Mouse (Mus musculus): Measurements from ENCODE around the gene Lgsn. TPM values are rescaled to one million over a fixed set of nuclear protein-coding genes. Genes with fewer than 3 reads are reported as not detected.
A peak's percentile ranks its signal among the peaks of the same experiment; 100 is the strongest.

The Lgsn gene
- polyA plus RNA-seq, 1 experiment from 2014 or later, result not detected

- DNase-seq (ENCODE audit: low spot score), result no peak
- Histone ChIP-seq H3K9me3 (replicated peaks) (no peaks in the 10 kb centered on the region), H3K4me3 (no peak overlapping the region), H3K27ac (no peak overlapping the region), H3K4me1 (no peaks in the 10 kb centered on the region), H3K36me3 (no peaks in the 10 kb centered on the region), H3K27me3 (ENCODE audit: low read depth, poor library complexity, severe bottlenecking) (no peaks in the 10 kb centered on the region)
- whole genome bisulfite sequencing, result 89% methylated on average over 3 of the region's 3 CpGs
These were observed 800 bp upstream of the Lgsn start for GRCm38 (mm10) chr1:31175401-31175800.

GRCm38 (mm10) chr1:31178264-31178663 lies 2.1 kb downstream of the Lgsn start:
- H3K27ac ChIP-seq, result no peak overlapping the region
- WGBS, result 86% methylated on average over 1 of the region's 1 CpGs
- H3K9me3 ChIP-seq (replicated peaks), result no peaks in the 10 kb centered on the region
- H3K4me1 ChIP-seq, result no peaks in the 10 kb centered on the region
- no peak for DNase-seq (ENCODE audit: low spot score)
- H3K4me3 ChIP-seq, result no peak overlapping the region
- no peaks in the 10 kb centered on the region for H3K27me3 ChIP-seq (ENCODE audit: low read depth, poor library complexity, severe bottlenecking)
- no peaks in the 10 kb centered on the region for H3K36me3 ChIP-seq

GRCm38 (mm10) chr1:31190237-31190866 lies 14.2 kb downstream of the Lgsn start:
- Histone ChIP-seq H3K4me1 (no peaks in the 10 kb centered on the region), H3K27me3 (ENCODE audit: low read depth, poor library complexity, severe bottlenecking) (no peaks in the 10 kb centered on the region), H3K27ac (no peak overlapping the region), H3K4me3 (no peak overlapping the region), H3K9me3 (replicated peaks) (no peaks in the 10 kb centered on the region), H3K36me3 (no peaks in the 10 kb centered on the region)
- no peak for DNase-seq (ENCODE audit: low spot score)
- 87% methylated on average over 10 of the region's 10 CpGs for WGBS

- no peak overlapping the region for H3K4me3 ChIP-seq
- no peaks in the 10 kb centered on the region for H3K9me3 ChIP-seq (replicated peaks)
- no peaks in the 10 kb centered on the region for H3K36me3 ChIP-seq
- 95% methylated on average over 1 of the region's 1 CpGs for WGBS
- no peak for DNase-seq (ENCODE audit: low spot score)
- H3K4me1 ChIP-seq, result no peaks in the 10 kb centered on the region
- no peak overlapping the region for H3K27ac ChIP-seq
- no peaks in the 10 kb centered on the region for H3K27me3 ChIP-seq (ENCODE audit: low read depth, poor library complexity, severe bottlenecking)
These were observed 19.4 kb downstream of the Lgsn start for GRCm38 (mm10) chr1:31195633-31196032.

- Histone ChIP-seq H3K27ac (no peak overlapping the region), H3K4me3 (no peak overlapping the region), H3K4me1 (no peaks in the 10 kb centered on the region), H3K36me3 (no peaks in the 10 kb centered on the region), H3K9me3 (replicated peaks) (no peaks in the 10 kb centered on the region), H3K27me3 (ENCODE audit: low read depth, poor library complexity, severe bottlenecking) (no peaks in the 10 kb centered on the region)
- DNase-seq (ENCODE audit: low spot score), result no peak
- 93% methylated on average over 3 of the region's 3 CpGs for WGBS
These were observed 20.8 kb downstream of the Lgsn start for GRCm38 (mm10) chr1:31196959-31197358.

GRCm38 (mm10) chr1:31203771-31204170 lies 27.6 kb downstream of the Lgsn start:
- H3K9me3 ChIP-seq (replicated peaks), result no peaks in the 10 kb centered on the region
- no peaks in the 10 kb centered on the region for H3K36me3 ChIP-seq
- no peaks in the 10 kb centered on the region for H3K27me3 ChIP-seq (ENCODE audit: low read depth, poor library complexity, severe bottlenecking)
- no peak for DNase-seq (ENCODE audit: low spot score)
- H3K4me3 ChIP-seq, result no peak overlapping the region
- no peak overlapping the region for H3K27ac ChIP-seq
- WGBS, result 93% methylated on average over 10 of the region's 10 CpGs
- H3K4me1 ChIP-seq, result no peaks in the 10 kb centered on the region

- Histone ChIP-seq H3K36me3 (no peaks in the 10 kb centered on the region), H3K27ac (no peak overlapping the region)
These were observed 29.1 kb downstream of the Lgsn start for GRCm38 (mm10) chr1:31205346-31205745.

GRCm38 (mm10) chr1:31205770-31206169 lies 29.6 kb downstream of the Lgsn start:
- H3K27ac ChIP-seq, result no peak overlapping the region
- no peak for DNase-seq (ENCODE audit: low spot score)
- H3K36me3 ChIP-seq, result no peaks in the 10 kb centered on the region
- WGBS, result 92% methylated on average over 3 of the region's 3 CpGs
- H3K9me3 ChIP-seq (replicated peaks), result no peaks in the 10 kb centered on the region
- no peaks in the 10 kb centered on the region for H3K27me3 ChIP-seq (ENCODE audit: low read depth, poor library complexity, severe bottlenecking)
- H3K4me1 ChIP-seq, result no peaks in the 10 kb centered on the region
- no peak overlapping the region for H3K4me3 ChIP-seq

More at GRCm38 (mm10) chr1:31205346-31205745, 29.1 kb downstream of the Lgsn start:
- WGBS, result 91% methylated on average over 7 of the region's 7 CpGs
- Histone ChIP-seq H3K4me1 (no peaks in the 10 kb centered on the region), H3K4me3 (no peak overlapping the region), H3K27me3 (ENCODE audit: low read depth, poor library complexity, severe bottlenecking) (no peaks in the 10 kb centered on the region), H3K9me3 (replicated peaks) (no peaks in the 10 kb centered on the region)
- no peak for DNase-seq (ENCODE audit: low spot score)

GRCm38 (mm10) chr1:31210144-31210543 lies 33.9 kb downstream of the Lgsn start:
- H3K27me3 ChIP-seq (ENCODE audit: low read depth, poor library complexity, severe bottlenecking), result no peaks in the 10 kb centered on the region
- DNase-seq (ENCODE audit: low spot score), result peak; percentile 38
- WGBS, result 3% methylated on average over 5 of the region's 5 CpGs
- no peak overlapping the region for H3K27ac ChIP-seq
- no peaks in the 10 kb centered on the region for H3K4me1 ChIP-seq
- no peak overlapping the region for H3K4me3 ChIP-seq
- no peaks in the 10 kb centered on the region for H3K9me3 ChIP-seq (replicated peaks)
- no peaks in the 10 kb centered on the region for H3K36me3 ChIP-seq

- Histone ChIP-seq H3K27ac (no peak overlapping the region), H3K4me1 (no peaks in the 10 kb centered on the region), H3K9me3 (replicated peaks) (no peaks in the 10 kb centered on the region), H3K4me3 (no peak overlapping the region), H3K27me3 (ENCODE audit: low read depth, poor library complexity, severe bottlenecking) (no peaks in the 10 kb centered on the region), H3K36me3 (no peaks in the 10 kb centered on the region)
- DNase-seq (ENCODE audit: low spot score), result no peak
- WGBS, result 95% methylated on average over 1 of the region's 1 CpGs
These were observed 38.6 kb downstream of the Lgsn start for GRCm38 (mm10) chr1:31214831-31215230.

- Histone ChIP-seq H3K27me3 (ENCODE audit: low read depth, poor library complexity, severe bottlenecking) (no peaks in the 10 kb centered on the region), H3K36me3 (no peaks in the 10 kb centered on the region), H3K9me3 (replicated peaks) (no peaks in the 10 kb centered on the region), H3K27ac (no peak overlapping the region), H3K4me3 (no peak overlapping the region), H3K4me1 (no peaks in the 10 kb centered on the region)
- no peak for DNase-seq (ENCODE audit: low spot score)
- 95% methylated on average over 4 of the region's 4 CpGs for WGBS
These were observed 44.5 kb downstream of the Lgsn start for GRCm38 (mm10) chr1:31220599-31221250.

GRCm38 (mm10) chr1:31222564-31222963 lies 46.4 kb downstream of the Lgsn start, which contains the start of the genes 4931428L18Rik and Pih1d3:
Gene 4931428L18Rik (minus strand): TSS chr1:31222684.
Gene Pih1d3 (plus strand): TSS chr1:31222838.
- no peaks in the 10 kb centered on the region for H3K9me3 ChIP-seq (replicated peaks)
- WGBS, result 86% methylated on average over 7 of the region's 7 CpGs
- no peak within 1 kb of the TSS for H3K4me3 ChIP-seq
- no peaks in the 10 kb centered on the region for H3K36me3 ChIP-seq
- no peak within 1 kb of the TSS for H3K27ac ChIP-seq
- H3K27me3 ChIP-seq (ENCODE audit: low read depth, poor library complexity, severe bottlenecking), result no peaks in the 10 kb centered on the region
- no peaks in the 10 kb centered on the region for H3K4me1 ChIP-seq
- no peak for DNase-seq (ENCODE audit: low spot score)

GRCm38 (mm10) chr1:31233319-31234036 lies 57.3 kb downstream of the Lgsn start:
- no peak for DNase-seq (ENCODE audit: low spot score)
- no peak overlapping the region for H3K27ac ChIP-seq
- no peaks in the 10 kb centered on the region for H3K9me3 ChIP-seq (replicated peaks)
- H3K4me1 ChIP-seq, result no peaks in the 10 kb centered on the region
- H3K27me3 ChIP-seq (ENCODE audit: low read depth, poor library complexity, severe bottlenecking), result no peaks in the 10 kb centered on the region
- H3K4me3 ChIP-seq, result no peak overlapping the region
- no peaks in the 10 kb centered on the region for H3K36me3 ChIP-seq
